Mouse (Mus musculus) myocyte (in vitro differentiated cells): Measurements from ENCODE around the gene Fcer1g. TPM values are rescaled to one million over a fixed set of nuclear protein-coding genes. Genes with fewer than 3 reads are reported as not detected.

Experiments
- H3K27me3 ChIP-seq: one replicate; pipeline ENCODE4 v1.6.1; 2011; ENCODE audit not compliant: control insufficient read depth, insufficient read depth, insufficient read length
- H3K36me3 ChIP-seq: one replicate; pipeline ENCODE4 v1.6.1; 2011; ENCODE audit not compliant: control insufficient read depth, insufficient read depth
- H3K4me2 ChIP-seq: one replicate; pipeline ENCODE4 v1.6.1; 2011; ENCODE audit warnings: low read depth, control low read depth
- H3K4me3 ChIP-seq: one replicate; pipeline ENCODE4 v1.5.1; 2011; ENCODE audit warnings: mild to moderate bottlenecking, control low read depth, moderate library complexity
- H3K79me2 ChIP-seq: one replicate; pipeline ENCODE4 v1.6.1; 2011; ENCODE audit not compliant: control insufficient read depth, insufficient read depth
- H3ac ChIP-seq: one replicate; pipeline ENCODE4 v1.6.1; 2011; ENCODE audit not compliant: control insufficient read depth, insufficient read length
- CEBPB ChIP-seq: IDR thresholded peaks from 2 replicates; pipeline ENCODE4 v1.6.1; 2011; ENCODE audit warnings: mild to moderate bottlenecking, moderate library complexity; ENCODE audit not compliant: poor library complexity, insufficient read depth, severe bottlenecking
- E2F4 ChIP-seq: IDR thresholded peaks from one replicate; pipeline ENCODE4 v1.6.1; 2011; ENCODE audit warnings: mild to moderate bottlenecking, control low read depth, moderate library complexity; ENCODE audit not compliant: insufficient read depth
- MAX ChIP-seq: IDR thresholded peaks from one replicate; pipeline ENCODE4 v1.6.1; 2011; ENCODE audit warnings: low read depth, mild to moderate bottlenecking, control low read depth
- MYOD1 ChIP-seq, 3 experiments: IDR thresholded peaks; one replicate each; pipeline ENCODE4 v1.6.1; 2011; ENCODE audit warnings: control low read depth in 2 of 3, low read depth in 2 of 3, mild to moderate bottlenecking in 2 of 3, moderate library complexity in 1 of 3; ENCODE audit not compliant: insufficient read length in 2 of 3, control insufficient read depth in 1 of 3
- MYOG ChIP-seq, 3 experiments: IDR thresholded peaks; one replicate each; pipeline ENCODE4 v1.6.1; 2011; ENCODE audit warnings: control low read depth in 2 of 3, low read depth in 2 of 3, mild to moderate bottlenecking in 2 of 3; ENCODE audit not compliant: insufficient read length in 2 of 3, control insufficient read depth in 1 of 3, insufficient read depth in 1 of 3
- POLR2A ChIP-seq: IDR thresholded peaks from one replicate; pipeline ENCODE4 v1.6.1; 2011; ENCODE audit warnings: low read depth, mild to moderate bottlenecking, control low read depth, moderate library complexity; ENCODE audit not compliant: insufficient read length
- POLR2AphosphoS2 ChIP-seq: IDR thresholded peaks from one replicate; pipeline ENCODE4 v1.6.1; 2011; ENCODE audit warnings: low read depth, control low read depth; ENCODE audit not compliant: insufficient read length
- REST ChIP-seq: IDR thresholded peaks from one replicate; pipeline ENCODE4 v1.6.1; 2011; ENCODE audit warnings: mild to moderate bottlenecking, control low read depth, moderate library complexity; ENCODE audit not compliant: insufficient read depth, insufficient read length
- SRF ChIP-seq: IDR thresholded peaks from one replicate; pipeline ENCODE4 v1.6.1; 2011; ENCODE audit warnings: low read depth; ENCODE audit not compliant: control insufficient read depth, insufficient read length
- TCF12 ChIP-seq: IDR thresholded peaks from one replicate; pipeline ENCODE4 v1.6.1; 2011; ENCODE audit warnings: mild to moderate bottlenecking, control low read depth; ENCODE audit not compliant: poor library complexity, insufficient read depth, severe bottlenecking
- TCF3 ChIP-seq: IDR thresholded peaks from one replicate; pipeline ENCODE4 v1.6.1; 2011; ENCODE audit warnings: low read depth, control low read depth; ENCODE audit not compliant: insufficient read length
- USF1 ChIP-seq: IDR thresholded peaks from one replicate; pipeline ENCODE4 v1.6.1; 2011; ENCODE audit warnings: low read depth, mild to moderate bottlenecking, control low read depth, moderate library complexity
- polyA plus RNA-seq: library from polyadenylated mRNA; unstranded; fragments of >200 nt; fragmentation: generic; extraction: Trizol; gene quantifications from one replicate; pipeline ENCODE4 v1.2.1, GENCODE M21; 2012; ENCODE audit warnings: missing spikeins

Gene Fcer1g
- polyA plus RNA-seq, 1 experiment = not detected

GRCm38 (mm10) chr1:171203471-171204248 lies 30.5 kb downstream of the Fcer1g start:
- H3K27me3 ChIP-seq = no peaks in the 10 kb centered on the region
- H3K4me2 ChIP-seq = no peak overlapping the region
- no peaks in the 10 kb centered on the region for H3K79me2 ChIP-seq
- TF ChIP-seq USF1 (no peak), MYOD1 (IDR thresholded peaks at IDR 0.05; ENCODE audit: control insufficient read depth in 1 of 3, insufficient read length in 2 of 3, low read depth in 2 of 3) (no peak), MAX (no peak), REST (no peak), POLR2A (no peak), TCF12 (no peak), TCF3 (no peak), MYOG (IDR thresholded peaks at IDR 0.05; ENCODE audit: control insufficient read depth in 1 of 3, insufficient read depth in 1 of 3, insufficient read length in 2 of 3, low read depth in 2 of 3) (no peak), CEBPB (no peak), POLR2AphosphoS2 (no peak), SRF (no peak), E2F4 (no peak)
- H3K4me3 ChIP-seq = no peak overlapping the region
- no peaks in the 10 kb centered on the region for H3K36me3 ChIP-seq
- H3ac ChIP-seq = no peak overlapping the region

DNA sequence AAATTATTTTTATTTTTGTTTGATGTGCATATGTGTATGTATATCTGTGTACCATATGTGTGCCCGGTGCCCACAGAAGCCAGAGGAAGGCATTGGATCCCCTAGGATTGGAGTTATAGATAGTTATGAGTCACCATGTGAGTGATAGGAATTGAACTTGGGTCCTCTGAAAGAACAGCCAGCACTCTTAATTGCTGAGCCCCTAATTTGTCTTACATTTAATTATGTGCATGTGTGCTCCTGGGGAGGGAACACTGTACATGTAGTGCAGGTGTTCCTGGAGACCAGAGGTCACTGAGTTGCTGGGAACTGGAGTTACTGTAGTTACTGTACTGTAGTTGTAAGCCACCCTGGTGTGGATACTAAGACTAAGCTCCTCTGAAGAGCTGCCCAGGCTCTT lies 33.4 kb downstream of the Fcer1g start:
- Histone ChIP-seq H3K36me3 (no peaks in the 10 kb centered on the region), H3K27me3 (no peaks in the 10 kb centered on the region), H3K4me2 (no peak overlapping the region), H3K79me2 (no peaks in the 10 kb centered on the region), H3K4me3 (no peak overlapping the region), H3ac (no peak overlapping the region)
- TF ChIP-seq REST (no peak), E2F4 (no peak), POLR2A (no peak), TCF3 (no peak)

DNA sequence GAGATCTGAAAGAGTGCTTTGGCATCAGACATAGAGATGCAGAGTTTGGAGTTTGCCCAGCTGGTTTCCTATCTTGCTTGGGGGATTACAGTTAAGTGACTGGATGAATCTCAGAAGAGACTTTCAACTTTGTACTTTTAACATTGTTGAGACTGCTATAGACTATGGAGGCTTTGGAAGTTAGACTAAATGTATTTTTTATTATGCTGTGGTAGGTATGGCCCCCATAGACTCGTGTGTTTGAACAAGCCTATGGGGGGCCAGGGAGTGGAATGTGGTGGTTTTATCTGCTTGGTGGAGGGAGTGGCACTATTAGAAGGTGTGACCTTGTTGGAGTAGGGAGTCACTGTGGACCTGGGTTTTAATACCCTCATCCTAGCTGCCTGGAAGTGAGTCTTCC lies 34.6 kb downstream of the Fcer1g start:
- no peak overlapping the region for H3K4me2 ChIP-seq
- TF ChIP-seq TCF12 = no peak
- no peak for TF ChIP-seq CEBPB
- no peak for TF ChIP-seq E2F4
- TF ChIP-seq MYOG (IDR thresholded peaks at IDR 0.05; ENCODE audit: control insufficient read depth in 1 of 3, insufficient read depth in 1 of 3, insufficient read length in 2 of 3, low read depth in 2 of 3) = no peak
- no peak for TF ChIP-seq POLR2A
- no peak for TF ChIP-seq REST
- no peak for TF ChIP-seq USF1
- no peak for TF ChIP-seq MYOD1 (IDR thresholded peaks at IDR 0.05; ENCODE audit: control insufficient read depth in 1 of 3, insufficient read length in 2 of 3, low read depth in 2 of 3)
- TF ChIP-seq SRF = no peak
- TF ChIP-seq TCF3 = no peak

GRCm38 (mm10) chr1:171195887-171196397 lies 38.2 kb downstream of the Fcer1g start, which contains the start of gene Pcp4l1:
Pcp4l1 (minus strand) TSS chr1:171196268.
- Histone ChIP-seq H3K79me2 (no peaks in the 10 kb centered on the region), H3K4me2 (no peak within 1 kb of the TSS), H3K4me3 (no peak within 1 kb of the TSS), H3K27me3 (no peaks in the 10 kb centered on the region), H3K36me3 (no peaks in the 10 kb centered on the region), H3ac (no peak within 1 kb of the TSS)
- TF ChIP-seq REST (no peak), MYOD1 (IDR thresholded peaks at IDR 0.05; ENCODE audit: control insufficient read depth in 1 of 3, insufficient read length in 2 of 3, low read depth in 2 of 3) (no peak), TCF12 (no peak), TCF3 (no peak), CEBPB (no peak), POLR2A (no peak), POLR2AphosphoS2 (no peak), USF1 (no peak), MAX (no peak), SRF (no peak), MYOG (IDR thresholded peaks at IDR 0.05; ENCODE audit: control insufficient read depth in 1 of 3, insufficient read depth in 1 of 3, insufficient read length in 2 of 3, low read depth in 2 of 3) (no peak), E2F4 (no peak)

More for the DNA sequence above, 34.6 kb downstream of the Fcer1g start:
- no peaks in the 10 kb centered on the region for H3K79me2 ChIP-seq
- no peak overlapping the region for H3K4me3 ChIP-seq
- no peaks in the 10 kb centered on the region for H3K36me3 ChIP-seq
- H3ac ChIP-seq = no peak overlapping the region
- no peaks in the 10 kb centered on the region for H3K27me3 ChIP-seq
